Mouse (Mus musculus): Measurements from ENCODE around the gene Dut.

DNA sequence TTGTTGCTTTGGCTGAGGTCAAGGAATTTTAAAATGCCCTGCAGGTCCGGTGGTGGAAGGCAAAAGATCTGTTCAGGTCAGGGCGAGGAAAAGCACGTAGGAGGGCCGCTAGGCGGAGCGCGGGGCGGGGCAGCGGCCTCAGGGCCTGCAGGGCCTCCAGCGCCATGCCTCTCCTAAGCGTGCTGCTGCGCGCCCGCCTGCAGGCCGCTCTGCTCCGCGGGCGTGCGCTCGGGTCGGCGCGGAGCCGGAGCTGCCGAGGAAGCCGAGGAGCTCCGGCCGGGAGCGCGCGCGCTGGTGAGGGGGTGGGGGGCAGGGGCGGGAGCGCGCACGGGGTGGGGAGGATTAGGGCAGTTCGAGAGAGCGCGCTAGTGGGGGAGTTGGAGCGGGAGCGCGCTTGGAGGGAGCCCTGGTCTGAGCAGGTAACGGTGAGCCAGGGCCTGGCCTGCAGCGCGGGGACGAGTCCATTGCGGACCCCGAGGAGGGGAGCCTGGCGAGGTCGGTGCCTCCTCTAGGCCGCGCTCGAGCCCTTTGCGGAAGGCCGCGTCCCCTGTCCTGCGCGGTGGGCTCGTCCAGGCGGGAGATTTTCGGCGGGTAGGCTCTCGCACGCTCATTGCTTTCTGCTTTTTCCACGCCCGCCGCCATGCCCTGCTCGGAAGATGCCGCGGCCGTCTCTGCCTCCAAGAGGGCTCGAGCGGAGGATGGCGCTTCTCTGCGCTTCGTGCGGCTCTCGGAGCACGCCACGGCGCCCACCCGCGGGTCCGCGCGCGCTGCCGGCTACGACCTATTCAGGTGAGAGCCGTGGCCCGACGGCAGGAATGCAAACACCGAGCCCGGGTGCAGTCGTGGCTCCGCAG is at the start of gene Dut:
- TF ChIP-seq CTCF (IDR thresholded peaks at IDR 0.05) (peak; percentile 55), EP300 (IDR thresholded peaks at IDR 0.05) (no peak)
